Mouse (Mus musculus) midbrain, embryonic 16.5 days (tissue): ENCODE measurements at regions not wholly inside any gene's neighbourhood (a gene's known extent, or its start where the extent isn't known, plus 50 kb on each side); places are given as distances from the start of the nearest gene placed in this dataset.
A peak's percentile ranks its signal among the peaks of the same experiment; 100 is the strongest.

ENCODE experiments used
- ATAC-seq: fragments of 200-750 bp; cut with Nextera tagmentation; 2 replicates; pipeline ENCODE4 v1.8.0; 2017; ENCODE audit warnings: moderate TSS enrichment
- H3K27ac ChIP-seq: fragments of 300-500 bp; sonication (generic); 2 replicates; pipeline ENCODE4 v1.5.1; 2014; ENCODE audit warnings: mild to moderate bottlenecking, low read length, mixed read lengths
- H3K27me3 ChIP-seq: fragments of 300-500 bp; sonication (generic); 2 replicates; pipeline ENCODE4 v1.6.1; 2014; ENCODE audit warnings: low read depth, low read length, mixed read lengths; ENCODE audit not compliant: control insufficient read depth, insufficient read depth
- H3K36me3 ChIP-seq: fragments of 300-500 bp; sonication (generic); 2 replicates; pipeline ENCODE4 v1.6.1; 2014; ENCODE audit warnings: mild to moderate bottlenecking, low read length, moderate library complexity, mixed read lengths; ENCODE audit not compliant: control insufficient read depth, insufficient read depth
- H3K4me1 ChIP-seq: fragments of 300-500 bp; sonication (generic); 2 replicates; pipeline ENCODE4 v1.6.1; 2014; ENCODE audit warnings: mild to moderate bottlenecking, low read length, mixed read lengths; ENCODE audit not compliant: control insufficient read depth, insufficient read depth
- H3K4me2 ChIP-seq: fragments of 300-500 bp; sonication (generic); 2 replicates; pipeline ENCODE4 v1.6.1; 2014; ENCODE audit warnings: mild to moderate bottlenecking, low read length, mixed read lengths
- H3K4me3 ChIP-seq: fragments of 300-500 bp; sonication (generic); 2 replicates; pipeline ENCODE4 v1.5.1; 2014; ENCODE audit warnings: low read depth, mild to moderate bottlenecking, low read length, moderate library complexity, mixed read lengths
- H3K9ac ChIP-seq: fragments of 300-500 bp; sonication (generic); 2 replicates; pipeline ENCODE4 v1.6.1; 2014; ENCODE audit warnings: low read depth, low read length, mixed read lengths
- H3K9me3 ChIP-seq: fragments of 300-500 bp; sonication (generic); replicated peaks from 2 replicates; pipeline ENCODE4 v1.6.1; 2014; ENCODE audit warnings: mild to moderate bottlenecking, low read length, mixed read lengths; ENCODE audit not compliant: control insufficient read depth, poor library complexity, severe bottlenecking
- WGBS: fragments of 180-500 bp; shearing (Covaris S2); extraction: QIAGEN DNeasy Blood & Tissue Kit; methylation state at CpG from one replicate; pipeline ENCODE4 v1.1.7; 2014; 5-methylcytosine and 5-hydroxymethylcytosine counted together

GRCm38 (mm10) chr1:19826455-19827366 lies 618.0 kb downstream of the Tfap2b start:
- Histone ChIP-seq H3K27ac (peak overlapping the region; percentile 47; the same call in 1 of the 2 replicates), H3K9ac (no peak overlapping the region)
- peak; percentile 94 for ATAC-seq

GRCm38 (mm10) chr1:19849918-19850317 lies 641.2 kb downstream of the Tfap2b start:
- Histone ChIP-seq H3K9me3 (no peaks in the 10 kb centered on the region), H3K4me1 (no peaks in the 10 kb centered on the region), H3K9ac (no peak overlapping the region), H3K4me2 (no peak overlapping the region), H3K27ac (no peak overlapping the region), H3K36me3 (no peaks in the 10 kb centered on the region), H3K27me3 (no peaks in the 10 kb centered on the region), H3K4me3 (no peak overlapping the region)
- no peak for ATAC-seq
- 75% methylated on average over 3 of the region's 3 CpGs for WGBS

More at GRCm38 (mm10) chr1:19826455-19827366, 618.0 kb downstream of the Tfap2b start:
- Histone ChIP-seq H3K4me3 (no peak overlapping the region), H3K4me1 (no peaks in the 10 kb centered on the region), H3K4me2 (no peak overlapping the region), H3K36me3 (no peaks in the 10 kb centered on the region), H3K27me3 (no peaks in the 10 kb centered on the region), H3K9me3 (no peaks in the 10 kb centered on the region)
- WGBS: 40% methylated on average over 12 of the region's 12 CpGs

- Histone ChIP-seq H3K9ac (no peak overlapping the region), H3K27me3 (no peaks in the 10 kb centered on the region), H3K4me3 (no peak overlapping the region), H3K4me1 (no peaks in the 10 kb centered on the region), H3K4me2 (no peak overlapping the region), H3K9me3 (no peaks in the 10 kb centered on the region), H3K36me3 (no peaks in the 10 kb centered on the region), H3K27ac (no peak overlapping the region)
- ATAC-seq: no peak
Measured at GRCm38 (mm10) chr1:19857250-19857649, 648.5 kb downstream of the Tfap2b start.

GRCm38 (mm10) chr1:19868478-19868877 lies 659.8 kb downstream of the Tfap2b start:
- no peak overlapping the region for H3K27ac ChIP-seq
- no peak overlapping the region for H3K4me2 ChIP-seq
- H3K4me3 ChIP-seq: no peak overlapping the region
- H3K27me3 ChIP-seq: no peaks in the 10 kb centered on the region
- no peak overlapping the region for H3K9ac ChIP-seq
- H3K9me3 ChIP-seq: no peaks in the 10 kb centered on the region
- no peaks in the 10 kb centered on the region for H3K36me3 ChIP-seq
- 66% methylated on average over 12 of the region's 12 CpGs for WGBS
- ATAC-seq: no peak
- H3K4me1 ChIP-seq: no peaks in the 10 kb centered on the region

- Histone ChIP-seq H3K9me3 (no peaks in the 10 kb centered on the region), H3K4me2 (peak overlapping the region; percentile 37), H3K9ac (no peak overlapping the region), H3K27ac (no peak overlapping the region), H3K27me3 (no peaks in the 10 kb centered on the region), H3K4me1 (peaks cover 4% of the 10 kb centered on the region; the same call in 1 of the 2 replicates), H3K36me3 (no peaks in the 10 kb centered on the region), H3K4me3 (peak overlapping the region; percentile 6; the same call in 1 of the 2 replicates)
- ATAC-seq: 0 out of 2 replicates have a peak, but pooled peaks have one; percentile 42
- WGBS: 43% methylated on average over 8 of the region's 8 CpGs
Measured at GRCm38 (mm10) chr1:19881193-19881592, 672.5 kb downstream of the Tfap2b start.

- H3K4me2 ChIP-seq: no peak overlapping the region
- no peak overlapping the region for H3K9ac ChIP-seq
- H3K4me3 ChIP-seq: no peak overlapping the region
- ATAC-seq: peak; percentile 61
- H3K36me3 ChIP-seq: no peaks in the 10 kb centered on the region
- H3K27ac ChIP-seq: peak overlapping the region; percentile 63
- no peaks in the 10 kb centered on the region for H3K9me3 ChIP-seq
- 23% methylated on average over 5 of the region's 5 CpGs for WGBS
- peaks cover 7% of the 10 kb centered on the region; the same call in 1 of the 2 replicates for H3K4me1 ChIP-seq
- H3K27me3 ChIP-seq: no peaks in the 10 kb centered on the region
Measured at GRCm38 (mm10) chr1:19899426-19899825, 690.7 kb downstream of the Tfap2b start.

GRCm38 (mm10) chr1:19899889-19900310 lies 691.2 kb downstream of the Tfap2b start:
- no peaks in the 10 kb centered on the region for H3K36me3 ChIP-seq
- H3K9me3 ChIP-seq: no peaks in the 10 kb centered on the region
- peaks cover 7% of the 10 kb centered on the region; the same call in 1 of the 2 replicates for H3K4me1 ChIP-seq
- H3K27ac ChIP-seq: peak overlapping the region; percentile 63
- ATAC-seq: peak; percentile 93
- H3K27me3 ChIP-seq: no peaks in the 10 kb centered on the region
- no peak overlapping the region for H3K4me2 ChIP-seq
- H3K9ac ChIP-seq: no peak overlapping the region
- WGBS: 8% methylated on average over 12 of the region's 12 CpGs
- H3K4me3 ChIP-seq: no peak overlapping the region

- H3K4me2 ChIP-seq: no peak overlapping the region
- peak; percentile 37; the same call in 1 of the 2 replicates for ATAC-seq
- peaks cover 7% of the 10 kb centered on the region; the same call in 1 of the 2 replicates for H3K4me1 ChIP-seq
- no peak overlapping the region for H3K4me3 ChIP-seq
- H3K27me3 ChIP-seq: no peaks in the 10 kb centered on the region
- no peak overlapping the region for H3K9ac ChIP-seq
- H3K27ac ChIP-seq: no peak overlapping the region
- WGBS: 29% methylated on average over 2 of the region's 2 CpGs
- H3K36me3 ChIP-seq: no peaks in the 10 kb centered on the region
- no peaks in the 10 kb centered on the region for H3K9me3 ChIP-seq
Measured at GRCm38 (mm10) chr1:19900983-19901531, 692.3 kb downstream of the Tfap2b start.
